Mouse (Mus musculus) heart, adult 2 months (tissue): ENCODE data around the gene Adgrg5.

ENCODE experiments used
- CTCF ChIP-seq: fragments of 200-600 bp; IDR thresholded peaks from 2 replicates; pipeline ENCODE4 v1.8.1; 2022; ENCODE audit warnings: antibody characterized with exemption, mild to moderate bottlenecking, moderate library complexity
- EP300 ChIP-seq: fragments of 200-500 bp; IDR thresholded peaks from 2 replicates; pipeline ENCODE4 v1.6.1; 2011; ENCODE audit warnings: low read depth, low read length, control low read depth; ENCODE audit not compliant: insufficient read depth
- POLR2A ChIP-seq: fragments of 200-500 bp; IDR thresholded peaks from 2 replicates; pipeline ENCODE4 v1.6.1; 2011; ENCODE audit warnings: mild to moderate bottlenecking, low read depth, low read length, control low read depth; ENCODE audit not compliant: insufficient read depth

DNA sequence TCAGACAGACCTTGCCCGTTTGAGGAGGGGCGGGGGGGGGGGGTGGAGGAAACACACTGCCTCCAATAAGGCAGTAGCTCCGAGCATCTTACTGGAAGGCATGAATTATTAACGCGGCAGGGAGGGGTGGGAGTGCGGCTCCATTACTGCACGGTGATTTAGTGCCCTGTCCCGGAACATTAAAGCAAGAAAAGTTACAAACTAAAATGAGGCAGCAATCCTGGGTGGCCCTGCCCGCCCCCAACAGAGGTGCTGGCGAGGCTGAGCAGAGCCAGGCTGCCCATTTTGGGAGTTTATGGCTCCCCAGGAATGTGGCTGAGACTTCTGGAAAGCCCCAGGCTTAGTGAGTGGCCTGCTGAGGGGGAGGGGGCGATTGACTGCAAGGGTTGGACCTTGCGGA, 19.8 kb upstream of the Adgrg5 start:
- TF ChIP-seq CTCF (no peak), POLR2A (no peak), EP300 (no peak)
